Mouse (Mus musculus) monocyte, adult 5-6 weeks (primary cell): ENCODE data around the gene Tigd2. TPM values are rescaled to one million over a fixed set of nuclear protein-coding genes. Genes with fewer than 3 reads are reported as not detected.

Experiments used
- ATAC-seq: fragments of 153-309, 156-312 bp; replicated peaks from 2 replicates; pipeline ENCODE4 v1.8.0; 2017; ENCODE audit warnings: mild to moderate bottlenecking; ENCODE audit not compliant: low TSS enrichment, insufficient number of reproducible peaks, severe bottlenecking, poor library complexity, low FRiP score
- total RNA-seq: library from RNA; stranded (forward); fragments of 200-1000, 200-491, 200-594 nt; gene quantifications from 3 replicates; pipeline ENCODE4 v1.2.3, GENCODE M21; 2017

Gene Tigd2
- total RNA-seq, 1 experiment from 2014 or later = 43.5 TPM

DNA sequence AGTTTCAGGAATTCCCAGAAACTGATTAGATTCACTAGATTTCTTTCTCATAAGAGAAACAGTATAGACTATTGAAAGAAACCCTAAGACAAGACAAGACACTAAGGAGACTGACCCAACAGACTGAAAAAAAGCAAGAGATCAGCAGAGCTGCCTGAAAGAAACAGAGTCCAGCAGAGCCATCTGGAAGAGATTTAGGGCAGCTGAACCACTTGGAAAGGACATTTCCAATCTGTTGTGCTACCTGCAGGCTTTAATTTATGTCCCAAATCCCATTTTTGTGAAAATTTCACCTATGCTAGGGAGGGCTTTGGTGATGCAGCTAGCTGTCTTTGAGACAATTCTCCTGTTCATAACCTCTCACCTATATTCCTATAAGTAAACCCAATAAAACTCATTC lies 25.0 kb downstream of the Tigd2 start:
- ATAC-seq = no peak

DNA sequence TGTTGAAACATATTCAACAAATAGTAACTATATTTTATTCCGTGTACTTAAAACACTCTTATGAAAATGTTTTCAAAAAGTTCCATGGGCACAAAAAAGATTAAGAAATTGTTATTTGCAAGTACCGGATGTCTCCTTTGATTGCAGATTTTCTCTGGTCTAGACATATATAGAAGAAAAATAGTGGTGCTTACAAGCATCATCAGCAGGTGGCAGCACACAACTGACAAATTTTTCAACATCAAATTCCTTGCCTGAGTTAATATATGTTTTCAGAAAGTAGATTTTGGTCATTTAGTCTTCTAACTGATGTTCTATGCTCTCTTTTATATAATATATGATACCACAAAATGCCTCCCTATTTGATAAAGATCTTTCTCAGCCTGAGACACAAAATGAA lies 41.0 kb downstream of the Tigd2 start:
- no peak for ATAC-seq

DNA sequence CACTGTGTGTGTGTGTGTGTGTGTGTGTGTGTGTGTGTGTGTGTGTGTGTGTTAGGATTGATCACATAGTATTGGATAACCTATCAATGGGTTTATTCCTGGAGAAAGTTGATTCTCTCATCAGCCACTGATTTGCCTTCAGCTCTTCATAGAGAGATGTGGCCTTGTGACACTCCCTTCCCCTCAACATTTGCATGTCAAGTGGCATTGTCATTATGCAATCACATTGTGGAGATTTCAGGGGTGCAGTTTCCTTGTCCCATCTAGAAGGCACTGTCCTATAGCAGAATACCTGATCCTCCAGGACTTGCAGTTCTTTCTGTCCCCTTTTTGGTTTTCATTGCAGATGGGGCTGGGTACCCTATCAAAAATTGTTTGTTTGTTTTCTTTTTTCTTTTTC lies 41.9 kb downstream of the Tigd2 start:
- no peak for ATAC-seq

DNA sequence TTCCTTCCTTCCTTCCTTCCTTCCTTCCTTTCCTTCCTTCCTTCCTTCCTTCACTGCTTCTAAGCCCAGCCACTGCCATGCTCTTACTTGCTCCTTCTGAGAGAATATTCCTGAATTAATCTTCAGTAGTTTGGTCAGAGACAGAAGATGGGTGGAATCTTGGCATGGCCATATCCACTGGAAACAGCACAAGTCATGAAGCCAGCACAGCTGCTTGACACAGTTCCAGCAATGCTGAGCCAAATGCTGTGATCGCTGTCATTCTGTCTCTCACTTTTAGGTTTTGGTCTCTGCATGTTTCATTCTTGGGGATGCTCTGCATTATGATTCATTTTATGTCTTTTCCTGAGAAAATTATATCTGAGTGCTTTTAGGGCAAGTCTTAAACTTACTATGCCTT lies 47.2 kb downstream of the Tigd2 start:
- ATAC-seq = no peak

Other genes with a start within 250 kb of the Tigd2 start
- gene Fam13a, start 184.3 kb upstream of the Tigd2 start, total RNA-seq = not detected in 3 replicates
- 3.7 to 23.4 TPM (median 4.9 TPM) in 3 replicates for gene Gprin3, start 217.4 kb downstream of the Tigd2 start, total RNA-seq